Mouse (Mus musculus) layer of hippocampus, adult 9-11 months (tissue): ENCODE measurements around the gene Mrgprd.

Source experiments
- DNase-seq: peaks from one replicate; pipeline ENCODE4 v3.0.0; 2022

Gene Mrgprd

DNA sequence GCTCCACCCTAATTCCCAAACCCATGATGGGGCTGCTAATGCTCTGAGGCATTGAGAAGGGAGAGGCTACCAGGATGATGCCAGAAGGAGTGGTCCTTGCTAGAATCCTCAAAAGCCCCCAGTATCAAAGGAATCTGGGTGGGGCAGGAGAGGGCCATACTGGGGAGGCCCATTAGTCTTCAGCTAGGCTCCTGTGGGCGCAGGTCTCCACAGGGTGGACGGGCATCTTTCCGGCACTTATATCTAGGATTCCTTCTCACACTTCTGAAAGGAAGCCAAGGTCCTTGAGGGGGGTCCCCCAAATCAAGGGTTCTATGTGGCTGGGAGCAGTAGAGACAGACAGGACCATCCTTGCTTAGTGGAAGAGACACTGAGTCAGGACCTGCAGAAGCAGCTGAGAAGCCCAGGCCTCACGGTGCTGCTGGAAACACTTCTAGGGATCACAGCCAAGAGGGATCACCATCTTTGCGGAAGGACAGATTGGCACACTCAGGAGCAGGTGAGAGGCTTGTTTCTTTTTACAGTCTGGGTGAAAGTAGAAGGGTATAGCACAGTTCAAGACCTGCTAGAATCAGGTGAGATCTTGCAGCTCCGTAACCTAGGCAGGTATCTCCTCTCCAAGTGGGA lies at the start of gene Mrgprd:
Gene Mrgprd, plus strand, starts transcription at position 51 of the 627 bp plus-strand sequence.
- DNase-seq = no peak

GRCm38 (mm10) chr7:145266011-145266410 lies 48.6 kb upstream of the Mrgprd start:
- no peak for DNase-seq

DNA sequence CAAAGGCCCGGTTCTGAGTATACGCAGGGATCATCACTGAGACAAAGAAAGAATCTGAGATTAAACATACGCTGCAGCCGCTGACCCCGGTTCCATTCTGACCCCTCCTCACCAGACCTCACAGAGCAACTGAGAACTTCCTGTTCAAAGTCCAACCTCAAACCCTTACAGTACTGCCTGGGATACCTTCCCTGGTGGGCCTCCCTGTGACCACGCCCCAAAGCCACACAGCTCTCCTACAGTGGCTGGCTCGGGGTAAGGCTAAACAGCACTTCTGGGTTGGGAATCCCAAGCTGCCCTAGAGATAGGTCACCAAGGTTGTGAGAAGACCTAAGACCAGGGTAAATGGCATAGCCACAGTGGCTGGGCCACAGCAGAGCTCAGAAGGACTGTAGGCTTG lies 45.7 kb upstream of the Mrgprd start:
- DNase-seq = no peak

- no peak for DNase-seq
These were observed 43.7 kb upstream of the Mrgprd start for GRCm38 (mm10) chr7:145270955-145271354.

GRCm38 (mm10) chr7:145275488-145275887 lies 39.1 kb upstream of the Mrgprd start:
- DNase-seq = no peak

DNA sequence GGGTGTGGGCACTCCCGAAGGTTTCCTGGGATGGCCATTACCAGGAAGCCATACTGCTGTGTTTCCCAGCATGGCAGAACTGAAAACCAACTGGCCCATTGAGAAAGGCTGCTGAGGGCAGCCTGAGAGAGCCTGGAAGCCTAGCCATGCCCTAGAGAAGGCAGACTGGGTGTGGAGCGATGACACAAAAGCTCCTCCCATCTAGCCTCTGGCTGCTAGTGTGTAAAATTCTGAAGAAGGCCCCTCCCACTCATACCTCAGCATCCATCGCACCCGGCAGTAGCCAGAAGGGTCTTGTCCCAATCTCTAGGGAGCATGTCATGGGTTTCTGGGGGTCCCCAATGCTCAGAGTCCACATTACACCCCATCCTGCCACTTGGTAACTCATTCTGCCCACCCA lies 33.2 kb upstream of the Mrgprd start:
- DNase-seq = no peak

- DNase-seq = peak; percentile 55
These were observed 31.6 kb upstream of the Mrgprd start for GRCm38 (mm10) chr7:145283041-145283440.

DNA sequence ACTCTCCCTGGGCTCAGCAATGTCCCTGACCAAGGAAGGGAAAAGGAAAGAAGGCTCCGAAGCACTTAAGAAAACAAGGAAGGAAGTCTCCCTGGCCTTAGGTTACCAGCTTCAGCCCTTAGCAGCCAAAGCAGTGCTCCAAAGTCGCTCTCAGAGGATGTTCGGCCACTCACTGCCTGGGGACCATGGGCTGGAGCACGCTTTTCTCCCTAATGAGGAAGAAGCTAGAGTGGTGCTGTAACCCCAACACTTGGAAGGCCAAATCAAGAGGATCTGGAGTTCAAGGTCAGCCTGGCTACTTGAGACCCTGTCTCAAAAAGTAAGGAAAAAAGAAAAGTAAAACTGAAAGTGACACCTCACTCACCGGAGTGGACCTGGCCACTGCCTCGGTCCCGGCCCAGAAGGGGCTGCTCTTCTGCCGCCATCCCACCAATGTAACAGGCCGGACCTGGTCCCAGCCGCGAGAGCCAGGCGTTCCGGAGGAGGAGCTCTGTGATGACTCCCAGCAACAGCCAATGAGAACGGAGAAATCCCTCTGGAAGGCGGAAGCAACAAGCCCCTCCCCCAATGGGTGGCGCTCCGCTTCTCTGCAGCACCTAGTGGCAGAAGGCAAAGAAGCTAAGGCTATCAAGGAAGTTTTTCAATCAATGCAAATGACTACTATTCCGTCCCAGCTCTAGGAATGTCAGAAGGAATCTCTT lies 31.0 kb upstream of the Mrgprd start, which contains the start of gene Tpcn2:
Gene Tpcn2, minus strand, starts transcription at position 525 of the 701 bp plus-strand sequence.
- peak; percentile 93 for DNase-seq

GRCm38 (mm10) chr7:145284293-145284692 lies 30.3 kb upstream of the Mrgprd start:
- DNase-seq = no peak

- no peak for DNase-seq
These were observed 29.2 kb upstream of the Mrgprd start for GRCm38 (mm10) chr7:145285476-145285875.

- no peak for DNase-seq
These were observed 27.2 kb upstream of the Mrgprd start for GRCm38 (mm10) chr7:145287410-145287809.

- no peak for DNase-seq
These were observed 25.3 kb upstream of the Mrgprd start for GRCm38 (mm10) chr7:145289302-145289701.

DNA sequence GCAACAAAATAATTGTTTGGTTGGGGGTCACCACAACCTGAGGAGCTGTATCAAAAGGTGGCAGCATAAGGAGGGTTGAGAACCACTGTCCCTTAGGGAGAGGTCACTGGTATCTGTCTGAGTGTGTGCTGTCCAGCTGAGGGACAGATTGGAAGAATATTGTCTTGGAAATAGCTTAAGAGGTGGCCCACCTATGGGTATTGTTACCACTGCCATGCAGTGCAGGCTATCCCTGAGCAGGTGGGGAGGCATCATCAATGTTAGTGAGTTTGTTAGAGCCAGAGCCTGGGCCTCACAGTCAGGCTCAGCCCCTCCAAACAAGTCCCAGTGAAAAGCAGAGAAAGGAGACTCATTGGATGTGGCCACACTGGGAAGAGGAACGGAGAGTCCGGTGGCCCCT lies 22.8 kb upstream of the Mrgprd start:
- no peak for DNase-seq

DNA sequence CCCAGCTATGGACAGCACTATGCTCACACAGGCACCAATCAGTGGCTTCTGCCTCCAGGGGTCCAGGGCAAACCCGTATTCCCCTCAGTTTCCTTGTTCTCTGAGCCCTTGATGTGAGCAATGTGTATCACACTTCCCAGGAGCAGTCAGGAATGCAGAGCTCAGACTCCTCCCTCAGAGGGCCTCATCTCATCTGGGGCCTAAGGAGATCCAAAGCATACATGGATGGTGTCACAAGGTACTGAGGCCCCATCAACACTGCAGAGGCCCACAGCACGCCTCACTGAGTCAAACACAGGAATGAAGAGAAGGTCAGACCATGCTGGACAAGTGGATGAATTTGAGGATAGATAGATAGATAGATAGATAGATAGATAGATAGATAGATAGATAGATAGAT lies 21.9 kb upstream of the Mrgprd start:
- no peak for DNase-seq

- DNase-seq = no peak
These were observed 20.8 kb upstream of the Mrgprd start for GRCm38 (mm10) chr7:145293859-145294258.

DNA sequence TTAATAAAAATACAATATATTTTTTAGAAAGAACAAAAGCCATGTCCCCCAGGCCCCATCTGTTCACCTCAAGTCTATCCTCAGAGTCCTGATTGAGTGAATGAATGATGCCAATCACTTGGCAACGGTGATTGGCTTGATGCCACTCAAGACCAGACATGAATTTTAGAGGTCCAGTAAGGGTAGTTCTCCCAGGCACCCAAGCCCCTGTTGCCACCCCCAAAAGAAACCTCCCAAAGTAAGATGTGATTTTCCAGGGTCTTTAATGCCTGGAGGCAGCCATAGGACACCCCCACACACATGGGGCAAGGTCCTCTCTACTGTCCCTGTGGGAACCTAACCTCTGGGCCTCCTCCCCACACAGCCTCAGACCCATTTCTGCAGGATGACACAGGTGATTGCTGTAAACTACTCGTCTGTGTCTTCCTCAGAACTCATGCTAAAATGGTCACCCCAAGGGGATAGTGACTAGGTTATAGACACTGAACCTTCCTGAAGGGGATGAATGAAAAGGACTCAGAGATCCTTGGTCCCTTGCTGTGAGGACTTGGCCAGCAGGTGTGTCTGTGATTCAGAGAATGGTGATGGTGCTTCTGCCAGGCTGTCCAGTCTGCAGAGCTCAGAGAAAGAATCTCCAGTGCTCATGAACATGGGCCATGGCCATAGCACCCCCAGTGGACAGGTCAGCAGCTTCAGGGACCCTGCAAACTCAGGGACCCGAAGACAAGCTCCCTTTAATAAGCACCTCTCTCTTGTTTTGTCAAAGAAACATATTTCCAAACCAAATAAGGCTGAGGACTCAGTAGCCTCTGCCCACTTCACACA lies 15.8 kb upstream of the Mrgprd start:
- no peak for DNase-seq

DNA sequence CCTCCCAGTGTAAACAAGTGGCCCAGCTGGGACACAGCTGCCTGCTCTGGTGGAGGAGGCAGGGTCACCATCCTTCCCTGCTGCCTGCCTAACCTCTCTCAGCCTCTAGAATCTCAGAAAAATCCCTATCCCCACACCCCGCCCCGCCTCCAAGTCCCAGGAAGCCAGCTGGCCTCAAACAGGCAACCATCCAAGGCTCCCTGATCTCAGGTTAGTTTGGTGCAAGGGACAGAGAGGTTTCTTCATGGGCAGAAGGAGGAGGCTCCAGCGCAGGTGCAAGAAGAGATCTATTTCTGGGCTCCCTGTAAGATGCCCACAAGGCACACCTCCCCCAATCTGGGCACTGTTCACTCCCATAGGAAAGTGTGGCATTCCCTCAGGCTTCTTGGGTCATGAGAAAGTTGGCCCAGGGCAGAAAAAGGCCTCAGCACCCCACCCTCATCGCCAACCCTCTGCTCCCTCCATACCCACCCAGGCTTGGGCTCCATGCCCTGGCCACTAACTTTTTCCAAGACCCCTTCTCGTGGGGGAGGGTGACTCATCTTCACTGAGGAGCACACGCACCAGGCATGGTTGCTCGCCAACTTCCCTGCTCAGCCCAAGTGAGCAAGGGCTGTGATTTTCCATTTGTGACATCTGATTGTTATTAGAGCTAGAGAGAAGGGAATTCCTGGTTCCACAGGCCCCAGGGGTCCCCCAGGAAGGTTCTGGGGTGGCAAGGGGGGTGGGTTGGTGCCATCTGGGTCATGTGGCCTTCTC lies 14.9 kb upstream of the Mrgprd start:
- no peak for DNase-seq

GRCm38 (mm10) chr7:145300321-145301007 lies 14.2 kb upstream of the Mrgprd start, which contains the start of gene Mrgprf:
Mrgprf (plus strand) TSS chr7:145300828.
- peak; percentile 50 for DNase-seq

DNA sequence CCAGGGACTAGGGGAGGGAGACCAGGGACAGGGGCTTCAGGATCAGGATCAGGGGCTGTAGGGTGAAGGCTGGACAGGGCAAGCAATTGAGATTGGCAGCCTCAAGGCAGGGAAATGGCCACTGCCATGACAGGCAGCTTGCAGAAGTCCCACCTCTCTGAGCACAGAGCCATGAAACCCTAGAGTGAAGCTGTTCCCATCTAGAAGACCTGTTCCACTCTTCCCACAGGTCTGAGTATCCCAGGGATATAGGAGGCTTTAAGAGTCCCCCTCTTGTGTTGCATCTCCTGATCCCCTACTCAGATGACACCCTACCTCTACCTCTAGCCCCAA lies 13.7 kb upstream of the Mrgprd start:
- no peak for DNase-seq

- no peak for DNase-seq
These were observed 13.2 kb upstream of the Mrgprd start for GRCm38 (mm10) chr7:145301341-145302005.

- no peak for DNase-seq
These were observed 11.9 kb upstream of the Mrgprd start for GRCm38 (mm10) chr7:145302488-145303285.
